Mouse (Mus musculus) MEL (cell line): ENCODE data around the gene Gpsm3. TPM values are rescaled to one million over a fixed set of nuclear protein-coding genes. Genes with fewer than 3 reads are reported as not detected.

Source experiments
- DNase-seq: peaks from one replicate; pipeline ENCODE4 v3.0.0; 2011; ENCODE audit warnings: low read depth, low spot score
- H3K27ac ChIP-seq: 2 replicates; pipeline ENCODE4 v1.5.1; 2012; ENCODE audit warnings: low read depth, mild to moderate bottlenecking, control low read depth, low read length, moderate library complexity; ENCODE audit not compliant: control insufficient read depth
- H3K27me3 ChIP-seq, 2 experiments: fragments of 150-350 bp in 1 of 2; sonication (generic) in 1 of 2; 2 replicates each; pipeline ENCODE4 v1.6.1; 2012; ENCODE audit warnings: low read length in 2 of 2, mild to moderate bottlenecking in 2 of 2, improper control_type of control experiment in 1 of 2, moderate library complexity in 1 of 2; ENCODE audit not compliant: insufficient read depth in 2 of 2, control insufficient read depth in 1 of 2
- H3K36me3 ChIP-seq, 2 experiments: 2 replicates each; pipeline ENCODE4 v1.6.1; 2012 to 2014; ENCODE audit warnings: low read length in 2 of 2, improper control_type of control experiment in 1 of 2, inconsistent platforms in 1 of 2, mild to moderate bottlenecking in 1 of 2; ENCODE audit not compliant: insufficient read depth in 2 of 2, control insufficient read depth in 1 of 2
- H3K4me1 ChIP-seq, 2 experiments: fragments of 150-350 bp in 1 of 2; sonication (generic) in 1 of 2; 2 replicates each; pipeline ENCODE4 v1.6.1; 2012; ENCODE audit warnings: low read length in 2 of 2, improper control_type of control experiment in 1 of 2, mild to moderate bottlenecking in 1 of 2; ENCODE audit not compliant: insufficient read depth in 2 of 2, control insufficient read depth in 1 of 2
- H3K4me3 ChIP-seq, 2 experiments: fragments of 150-350 bp in 1 of 2; sonication (generic) in 1 of 2; 2 replicates each; pipeline ENCODE4 v1.5.1; 2012; ENCODE audit warnings: low read depth in 2 of 2, low read length in 2 of 2, mild to moderate bottlenecking in 2 of 2, moderate library complexity in 2 of 2, control low read depth in 1 of 2, improper control_type of control experiment in 1 of 2; ENCODE audit not compliant: control insufficient read depth in 1 of 2, insufficient read depth in 1 of 2
- H3K79me2 ChIP-seq: 2 replicates; pipeline ENCODE4 v1.6.1; 2012; ENCODE audit warnings: mild to moderate bottlenecking, low read length, moderate library complexity; ENCODE audit not compliant: control insufficient read depth, poor library complexity, insufficient read depth
- H3K9ac ChIP-seq: 2 replicates; pipeline ENCODE4 v1.6.1; 2012; ENCODE audit warnings: low read depth, mild to moderate bottlenecking, control low read depth, low read length, moderate library complexity; ENCODE audit not compliant: control insufficient read depth, poor library complexity, severe bottlenecking
- H3K9me3 ChIP-seq: fragments of 150-350 bp; sonication (generic); replicated peaks from 2 replicates; pipeline ENCODE4 v1.6.1; 2012; ENCODE audit warnings: mild to moderate bottlenecking, low read length, improper control_type of control experiment, moderate library complexity; ENCODE audit not compliant: insufficient read depth
- BHLHE40 ChIP-seq: IDR thresholded peaks from 2 replicates; pipeline ENCODE4 v1.6.1; 2012; ENCODE audit warnings: low read depth, mild to moderate bottlenecking, inconsistent platforms, low read length, improper control_type of control experiment, borderline replicate concordance
- CTCF ChIP-seq, 3 experiments: IDR thresholded peaks in 2 of 3; conservative IDR thresholded peaks in 1 of 3; 2 replicates each; pipeline ENCODE4 v1.5.1; 2011 to 2012; ENCODE audit warnings: low read length in 3 of 3, low read depth in 2 of 3, mild to moderate bottlenecking in 2 of 3, improper control_type of control experiment in 1 of 3, inconsistent platforms in 1 of 3, mixed read lengths in 1 of 3, moderate library complexity in 1 of 3; ENCODE audit not compliant: control insufficient read depth in 1 of 3, insufficient read depth in 1 of 3, poor library complexity in 1 of 3, severe bottlenecking in 1 of 3
- ETS1 ChIP-seq: IDR thresholded peaks from 2 replicates; pipeline ENCODE4 v1.6.1; 2012; ENCODE audit warnings: low read depth, mild to moderate bottlenecking, inconsistent platforms, low read length, improper control_type of control experiment, moderate library complexity
- GATA1 ChIP-seq: IDR thresholded peaks from 2 replicates; pipeline ENCODE4 v1.6.1; 2011; ENCODE audit warnings: low read depth, low read length, improper control_type of control experiment
- HCFC1 ChIP-seq: IDR thresholded peaks from 2 replicates; pipeline ENCODE4 v1.6.1; 2012; ENCODE audit warnings: low read depth, mild to moderate bottlenecking, inconsistent platforms, low read length, improper control_type of control experiment, moderate library complexity
- JUND ChIP-seq: IDR thresholded peaks from 2 replicates; pipeline ENCODE4 v1.6.1; 2011; ENCODE audit warnings: low read depth, mild to moderate bottlenecking, improper control_type of control experiment, low read length
- MAZ ChIP-seq: IDR thresholded peaks from 2 replicates; pipeline ENCODE4 v1.6.1; 2012; ENCODE audit warnings: low read depth, mild to moderate bottlenecking, inconsistent platforms, low read length, improper control_type of control experiment
- MXI1 ChIP-seq: IDR thresholded peaks from 2 replicates; pipeline ENCODE4 v1.6.1; 2011; ENCODE audit warnings: mild to moderate bottlenecking, low read depth, low read length, improper control_type of control experiment
- MYB ChIP-seq: IDR thresholded peaks from 2 replicates; pipeline ENCODE4 v1.6.1; 2011; ENCODE audit warnings: mild to moderate bottlenecking, low read depth, low read length, improper control_type of control experiment
- NRF1 ChIP-seq: IDR thresholded peaks from 2 replicates; pipeline ENCODE4 v1.6.1; 2014; ENCODE audit warnings: low read depth, mild to moderate bottlenecking, inconsistent platforms, low read length, improper control_type of control experiment, moderate library complexity; ENCODE audit not compliant: poor library complexity, insufficient read depth, severe bottlenecking
- SMC3 ChIP-seq: IDR thresholded peaks from 2 replicates; pipeline ENCODE4 v1.6.1; 2011; ENCODE audit warnings: low read depth, low read length, improper control_type of control experiment
- USF2 ChIP-seq, 2 experiments: IDR thresholded peaks; 2 replicates each; pipeline ENCODE4 v1.6.1; 2011 to 2012; ENCODE audit warnings: improper control_type of control experiment in 2 of 2, low read length in 2 of 2, borderline replicate concordance in 1 of 2, inconsistent platforms in 1 of 2, low read depth in 1 of 2, mild to moderate bottlenecking in 1 of 2; ENCODE audit not compliant: insufficient read depth in 1 of 2
- ZC3H11A ChIP-seq: IDR thresholded peaks from 2 replicates; pipeline ENCODE4 v1.6.1; 2012; ENCODE audit warnings: low read depth, mild to moderate bottlenecking, inconsistent platforms, low read length, improper control_type of control experiment
- ZMIZ1 ChIP-seq: IDR thresholded peaks from 2 replicates; pipeline ENCODE4 v1.6.1; 2012; ENCODE audit warnings: low read depth, mild to moderate bottlenecking, inconsistent platforms, low read length, improper control_type of control experiment, moderate library complexity
- ZNF384 ChIP-seq: IDR thresholded peaks from 2 replicates; pipeline ENCODE4 v1.6.1; 2012; ENCODE audit warnings: low read depth, mild to moderate bottlenecking, inconsistent platforms, low read length, improper control_type of control experiment
- polyA plus RNA-seq, 2 experiments: library from polyadenylated mRNA; stranded (reverse) in 1 of 2; unstranded in 1 of 2; fragments of >175 nt in 1 of 2; fragments of >200 nt in 1 of 2; gene quantifications; 2 replicates each; pipeline versions ENCODE4 v1.2.1 to v1.2.4; 2012; ENCODE audit warnings: low replicate concordance in 2 of 2, low read depth in 1 of 2; ENCODE audit not compliant: insufficient read length in 2 of 2, insufficient read depth in 1 of 2, missing spikeins in 1 of 2
- total RNA-seq: library from RNA; depleted of rRNA; stranded (reverse); fragments of 300-350 nt; gene quantifications from 2 replicates; pipeline ENCODE4 v1.2.3, GENCODE M21; 2012

Gpsm3 gene
- total and polyA plus RNA-seq, 3 experiments: 10.6 to 37.8 TPM; not detected in 1

DNA sequence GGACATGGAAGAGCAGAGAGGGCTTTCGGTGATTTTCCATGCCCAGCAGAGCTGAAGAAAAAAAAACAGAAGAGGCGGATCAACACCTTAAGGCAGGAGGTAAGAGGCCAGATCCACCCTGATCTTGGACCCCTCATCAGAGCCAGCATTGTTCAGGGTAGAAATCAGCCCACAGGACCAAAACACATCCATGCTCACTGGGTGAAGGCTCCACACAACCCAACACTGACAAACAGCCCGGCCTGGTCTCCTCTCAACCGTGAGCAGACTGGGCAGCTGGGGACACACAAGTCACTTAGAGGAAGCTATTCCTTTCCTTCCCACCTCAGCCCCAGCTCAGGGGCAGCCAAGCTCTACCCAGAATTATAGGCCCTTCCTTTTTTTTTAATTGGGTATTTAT is 42.0 kb upstream of the Gpsm3 start:
- Histone ChIP-seq H3K27ac (no peak overlapping the region), H3K4me3 (no peak overlapping the region), H3K79me2 (no peaks in the 10 kb centered on the region), H3K36me3 (no peaks in the 10 kb centered on the region; a peak in 1 of 4 replicates), H3K4me1 (no peaks in the 10 kb centered on the region), H3K9ac (no peak overlapping the region), H3K9me3 (no peaks in the 10 kb centered on the region), H3K27me3 (no peaks in the 10 kb centered on the region; a peak in 2 of 4 replicates)
- no peak for DNase-seq
- TF ChIP-seq MYB: no peak
- no peak for TF ChIP-seq MXI1
- no peak for TF ChIP-seq JUND
- TF ChIP-seq BHLHE40: no peak
- no peak for TF ChIP-seq MAZ
- no peak for TF ChIP-seq USF2 (IDR thresholded peaks at IDR 0.05; ENCODE audit: borderline replicate concordance in 1 of 2, insufficient read depth in 1 of 2, low read depth in 1 of 2, low read length in 2 of 2)
- no peak for TF ChIP-seq ETS1
- TF ChIP-seq NRF1: no peak
- TF ChIP-seq SMC3: no peak
- no peak for TF ChIP-seq HCFC1

DNA sequence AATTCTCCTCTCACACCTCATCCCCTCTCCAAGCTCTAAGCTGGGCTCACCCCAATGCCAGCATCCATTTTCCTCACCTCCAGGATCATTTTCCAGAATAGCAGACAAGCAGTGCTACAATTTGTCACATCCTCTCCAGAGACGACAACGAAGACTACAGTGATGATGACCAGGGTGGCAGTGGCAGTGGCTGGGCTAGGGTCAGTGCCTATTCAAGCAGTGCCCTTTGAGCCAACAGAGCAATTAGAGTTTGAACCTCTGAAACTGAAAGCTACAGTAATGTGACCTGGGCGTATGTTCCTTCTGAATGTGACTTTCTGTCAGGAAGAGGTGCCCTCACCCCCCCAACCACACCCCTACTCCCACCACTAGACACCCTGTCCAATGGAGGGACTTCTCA is 40.5 kb upstream of the Gpsm3 start:
- H3K4me3 ChIP-seq: no peak overlapping the region
- no peaks in the 10 kb centered on the region for H3K9me3 ChIP-seq
- no peaks in the 10 kb centered on the region for H3K4me1 ChIP-seq
- no peaks in the 10 kb centered on the region for H3K79me2 ChIP-seq
- H3K36me3 ChIP-seq: no peaks in the 10 kb centered on the region
- H3K9ac ChIP-seq: no peak overlapping the region
- H3K27me3 ChIP-seq: no peaks in the 10 kb centered on the region; a peak in 2 of 4 replicates
- H3K27ac ChIP-seq: no peak overlapping the region
- TF ChIP-seq GATA1: no peak
- TF ChIP-seq ZNF384: no peak
- no peak for TF ChIP-seq ZMIZ1
- TF ChIP-seq ZC3H11A: no peak
- DNase-seq: no peak

DNA sequence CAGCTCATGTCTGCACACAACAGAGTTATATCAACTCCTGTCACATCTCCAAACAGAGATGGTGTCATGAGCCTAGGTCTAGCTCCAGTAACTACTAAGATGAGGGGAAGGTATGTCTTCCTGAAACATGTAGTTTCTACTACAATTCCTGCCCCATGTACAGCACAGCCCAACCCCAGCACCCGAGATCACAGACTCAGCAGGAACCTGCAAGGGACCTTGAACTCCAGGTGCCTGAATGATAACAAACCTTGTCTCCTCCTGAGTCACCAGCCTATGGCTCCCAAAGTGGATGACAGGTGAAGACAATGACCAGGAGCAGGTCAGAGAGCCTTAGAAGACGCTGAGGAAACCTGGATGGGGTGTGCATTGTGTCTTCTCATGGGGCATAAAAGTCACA is 39.8 kb upstream of the Gpsm3 start:
- no peak overlapping the region for H3K4me3 ChIP-seq
- no peaks in the 10 kb centered on the region; a peak in 2 of 4 replicates for H3K27me3 ChIP-seq
- H3K79me2 ChIP-seq: no peaks in the 10 kb centered on the region
- H3K27ac ChIP-seq: no peak overlapping the region
- no peaks in the 10 kb centered on the region for H3K4me1 ChIP-seq
- H3K36me3 ChIP-seq: no peaks in the 10 kb centered on the region
- TF ChIP-seq CTCF (IDR thresholded peaks at IDR 0.05 in 2 of 3, conservative IDR thresholded peaks at IDR 0.05 in 1 of 3; ENCODE audit: control insufficient read depth in 1 of 3, insufficient read depth in 1 of 3, low read depth in 2 of 3, low read length in 3 of 3, poor library complexity in 1 of 3, severe bottlenecking in 1 of 3): no peak
- no peak overlapping the region for H3K9ac ChIP-seq
- no peak for DNase-seq
- no peaks in the 10 kb centered on the region for H3K9me3 ChIP-seq
